Mouse (Mus musculus) right cerebral cortex, postnatal 25 days (tissue): ENCODE measurements around the gene Fam185a.

ENCODE experiments used
- DNase-seq: peaks from one replicate; pipeline ENCODE4 v3.0.0; 2022

The Fam185a gene

GRCm38 (mm10) chr5:21424614-21425602 lies at the start of gene Fam185a, which contains the start of gene Ccdc146:
Gene Fam185a, plus strand, starts transcription at chr5:21424958.
Gene Ccdc146, minus strand, starts transcription at chr5:21424677.
- DNase-seq: peak; percentile 91

- no peak for DNase-seq
Measured at GRCm38 (mm10) chr5:21376935-21377334, 47.8 kb upstream of the Fam185a start.

GRCm38 (mm10) chr5:21378397-21378796 lies 46.4 kb upstream of the Fam185a start:
- DNase-seq: no peak

DNA sequence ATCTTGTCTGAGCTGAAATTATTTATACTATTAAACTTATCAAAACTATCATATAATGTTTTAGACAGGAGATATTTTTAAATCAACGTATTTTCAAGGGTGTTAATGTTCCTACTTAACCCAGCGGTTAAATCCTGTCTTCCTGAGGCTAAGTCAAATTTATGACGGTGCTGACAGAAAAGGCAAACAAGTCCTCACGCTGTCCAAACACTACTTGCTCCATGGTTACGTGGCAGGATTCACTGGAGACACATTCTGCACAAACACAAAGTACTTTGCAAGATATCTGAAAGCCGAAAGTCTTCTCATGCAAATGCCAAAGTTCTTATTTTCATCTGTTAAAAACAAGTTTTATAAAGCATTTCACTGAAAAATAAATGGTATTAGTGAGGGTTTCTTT lies 42.8 kb upstream of the Fam185a start:
- no peak for DNase-seq

- no peak for DNase-seq
Measured at GRCm38 (mm10) chr5:21382678-21383077, 42.1 kb upstream of the Fam185a start.

DNA sequence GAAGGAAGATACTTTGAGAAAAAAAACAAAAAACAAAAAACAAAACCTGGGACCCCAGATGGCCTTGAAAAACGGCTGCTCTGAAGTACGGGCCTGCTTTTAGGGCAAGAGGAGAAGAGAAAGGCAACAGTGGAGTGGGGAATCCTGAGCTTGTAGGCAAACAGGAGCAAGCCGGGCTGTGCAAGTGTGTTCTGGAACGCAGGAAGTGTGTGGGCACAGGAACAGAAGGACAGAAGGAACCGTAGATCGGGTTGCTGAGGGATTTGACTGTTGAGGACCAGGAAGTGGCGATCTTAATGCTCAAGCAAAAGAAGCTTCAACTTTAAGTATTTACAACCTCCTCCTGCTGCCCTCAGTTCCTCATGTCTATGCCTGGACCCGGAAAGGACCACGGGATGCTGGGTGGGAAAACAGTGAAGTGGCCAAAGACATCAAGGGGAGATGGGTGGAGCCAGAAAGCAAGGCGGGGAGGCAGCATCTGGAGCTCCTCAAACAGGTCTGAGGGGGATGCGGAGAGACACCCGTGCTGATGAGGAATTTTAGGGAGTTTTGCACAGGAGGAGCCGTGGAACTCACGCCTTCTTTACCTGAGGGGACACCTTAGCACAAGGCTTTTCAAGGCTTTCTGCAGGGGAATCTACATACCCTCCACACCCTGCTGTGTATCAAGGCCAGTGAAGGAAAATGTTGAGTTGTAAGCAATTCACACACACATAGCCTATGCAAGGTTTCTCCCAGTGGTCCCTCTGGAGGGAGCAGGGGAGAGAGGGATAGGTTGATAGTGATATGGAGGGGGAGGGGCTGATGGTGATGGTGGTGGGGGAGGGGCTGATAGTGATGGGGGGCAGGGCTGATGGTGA lies 41.1 kb upstream of the Fam185a start:
- DNase-seq: no peak

DNA sequence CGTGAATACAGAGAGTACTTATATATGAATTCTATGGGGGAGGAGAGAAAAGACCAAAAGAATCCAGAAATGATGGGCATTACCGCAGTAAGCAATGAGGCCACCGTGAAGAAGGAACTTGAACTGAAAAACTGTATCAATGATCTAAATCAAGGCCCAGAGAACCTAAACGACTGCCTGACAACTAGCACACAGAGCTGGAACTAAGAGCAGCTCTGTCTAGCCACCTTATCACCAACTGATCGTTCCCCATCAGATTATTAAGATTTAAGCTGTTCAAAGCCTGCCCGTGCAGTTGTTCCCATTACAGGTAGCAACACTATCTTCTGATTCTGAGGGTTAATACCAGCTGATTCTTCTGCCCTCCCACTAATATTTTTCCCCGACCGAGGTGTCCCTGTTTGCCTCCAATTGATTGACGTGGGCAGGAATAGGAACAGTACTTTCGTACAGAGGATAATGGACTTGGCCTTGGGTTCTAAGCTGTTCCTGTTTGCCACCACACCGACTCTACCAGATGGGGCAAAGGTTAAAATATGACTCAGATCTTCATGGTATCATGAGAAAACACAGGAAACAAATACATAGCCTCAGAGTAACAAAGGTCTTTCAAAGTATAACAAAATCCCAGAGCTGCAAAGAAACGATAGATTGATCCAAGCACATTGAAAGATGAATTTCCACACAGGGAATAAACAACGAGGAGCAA lies 40.4 kb upstream of the Fam185a start:
- no peak for DNase-seq

GRCm38 (mm10) chr5:21384976-21385375 lies 39.8 kb upstream of the Fam185a start:
- no peak for DNase-seq

DNA sequence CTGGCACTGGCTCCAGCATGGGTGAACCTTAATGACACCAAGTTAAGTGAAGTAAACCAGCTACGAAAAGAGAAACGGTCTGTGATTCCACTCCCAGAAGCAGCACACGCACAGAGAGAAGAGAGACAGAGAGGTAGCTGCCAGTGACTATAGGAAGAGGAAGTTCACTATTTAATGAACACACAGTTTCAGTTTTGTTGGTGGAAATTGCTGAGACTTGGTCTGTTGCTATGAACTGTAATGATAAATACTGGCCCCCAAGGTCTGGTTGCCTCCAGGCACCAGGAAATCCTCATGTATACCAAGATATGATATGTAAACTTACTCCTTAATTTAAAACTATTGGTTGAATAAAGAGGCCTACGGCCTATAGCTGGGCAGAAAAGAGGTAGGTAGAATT lies 38.3 kb upstream of the Fam185a start:
- no peak for DNase-seq

DNA sequence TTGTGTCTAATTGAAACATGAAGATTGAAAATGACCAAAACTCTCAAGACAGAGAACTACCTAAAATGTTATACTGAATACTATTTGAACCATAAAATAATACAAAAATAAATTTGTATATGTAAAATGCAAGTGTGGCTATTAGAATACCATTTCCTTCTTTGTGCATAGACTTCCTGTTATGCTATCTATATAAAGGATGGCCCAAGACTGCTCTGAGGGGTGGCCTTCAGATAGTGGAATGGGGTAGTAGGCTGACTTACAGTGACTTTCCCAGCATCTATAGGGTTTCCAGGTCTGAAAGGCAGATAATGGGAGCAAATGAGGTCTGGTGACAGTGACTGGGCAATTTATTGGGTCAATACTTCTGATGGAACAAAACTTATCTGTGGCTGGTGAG lies 37.4 kb upstream of the Fam185a start:
- DNase-seq: no peak

GRCm38 (mm10) chr5:21388855-21389254 lies 35.9 kb upstream of the Fam185a start:
- DNase-seq: no peak

DNA sequence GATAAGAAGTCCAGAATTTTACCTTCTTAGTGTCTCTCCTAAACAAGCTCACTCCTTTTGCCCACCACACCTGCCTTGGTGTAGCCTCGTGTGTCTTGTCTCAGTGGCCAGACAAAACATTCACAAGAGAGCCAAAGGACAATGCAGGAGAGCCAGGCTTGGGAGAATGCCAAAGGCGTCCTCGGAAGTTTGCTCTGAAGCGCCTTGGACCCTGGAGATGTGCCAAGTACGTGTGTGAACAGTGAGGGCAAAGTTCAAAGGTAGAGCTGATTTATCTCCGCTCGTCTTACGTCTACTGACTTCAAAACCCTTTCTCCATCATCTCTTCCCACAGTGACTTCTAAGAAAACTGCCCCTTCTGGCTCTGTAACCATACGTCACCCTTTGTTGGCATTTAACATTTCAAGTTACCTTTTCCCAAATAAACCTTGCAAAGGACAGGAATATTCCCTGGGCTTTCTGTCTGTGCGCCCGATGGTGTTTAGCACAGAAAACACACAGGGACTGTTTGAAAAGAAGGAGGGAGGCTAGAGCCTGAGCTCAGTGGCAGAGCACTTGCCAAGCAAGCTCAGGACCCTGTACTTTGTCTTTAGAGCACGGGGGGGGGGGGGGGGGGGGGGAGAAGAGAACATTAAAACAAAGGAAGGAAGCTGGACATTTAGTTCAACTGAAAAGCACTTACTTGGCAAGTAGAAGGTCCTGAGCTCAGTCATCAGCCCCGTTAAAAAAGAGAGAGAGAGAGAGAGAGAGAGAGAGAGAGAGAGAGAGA lies 33.0 kb upstream of the Fam185a start:
- DNase-seq: no peak

- DNase-seq: no peak
Measured at GRCm38 (mm10) chr5:21394562-21394961, 30.2 kb upstream of the Fam185a start.

DNA sequence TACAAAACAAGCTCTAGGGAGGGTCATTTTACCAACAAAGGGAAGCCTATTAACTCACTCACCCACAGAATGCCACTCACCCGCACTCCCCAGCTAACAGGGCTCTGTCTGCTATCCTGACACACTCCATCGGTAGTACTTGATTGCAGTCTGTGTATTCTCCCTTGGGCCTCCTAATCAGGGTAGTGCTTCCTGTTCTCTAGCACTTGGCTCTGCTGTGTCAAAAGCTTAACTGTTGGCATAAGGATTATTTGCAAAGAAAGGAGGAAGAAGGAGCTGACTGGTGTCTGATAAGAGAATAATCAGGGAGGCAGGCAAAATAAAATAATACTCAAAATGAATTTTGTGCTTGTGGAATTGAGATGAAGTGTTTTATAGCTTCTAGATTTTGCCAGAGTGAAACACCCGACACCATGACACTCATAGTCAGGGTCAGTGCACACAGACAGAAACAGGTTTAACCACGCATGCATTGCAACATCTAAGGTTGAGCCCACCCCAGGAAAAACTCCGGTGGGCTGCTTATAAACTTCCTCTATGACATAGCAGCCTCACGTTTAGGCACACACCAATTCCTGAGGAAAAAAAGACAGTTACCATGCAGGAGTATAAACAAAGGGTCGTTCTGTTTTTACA lies 29.4 kb upstream of the Fam185a start:
- DNase-seq: no peak

DNA sequence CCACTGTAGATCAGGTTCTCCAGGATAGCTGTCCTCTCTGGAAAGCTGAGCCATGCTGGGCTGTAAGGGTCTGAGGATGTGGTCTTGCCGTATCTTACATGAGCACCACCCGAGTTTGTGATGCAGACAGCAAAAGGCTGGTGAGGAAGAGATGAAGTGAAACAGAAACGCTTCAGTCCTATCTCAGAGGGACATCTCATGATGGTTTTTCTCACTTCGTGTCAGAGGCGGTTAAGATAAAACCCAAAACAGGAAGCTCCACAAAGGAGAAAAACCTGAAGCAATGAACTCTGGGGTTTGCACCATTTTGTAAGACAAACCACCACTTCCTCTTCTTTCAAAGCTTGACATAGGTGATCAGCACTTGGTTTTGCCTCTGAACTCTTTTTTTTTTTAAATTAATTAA lies 13.5 kb upstream of the Fam185a start:
- no peak for DNase-seq

DNA sequence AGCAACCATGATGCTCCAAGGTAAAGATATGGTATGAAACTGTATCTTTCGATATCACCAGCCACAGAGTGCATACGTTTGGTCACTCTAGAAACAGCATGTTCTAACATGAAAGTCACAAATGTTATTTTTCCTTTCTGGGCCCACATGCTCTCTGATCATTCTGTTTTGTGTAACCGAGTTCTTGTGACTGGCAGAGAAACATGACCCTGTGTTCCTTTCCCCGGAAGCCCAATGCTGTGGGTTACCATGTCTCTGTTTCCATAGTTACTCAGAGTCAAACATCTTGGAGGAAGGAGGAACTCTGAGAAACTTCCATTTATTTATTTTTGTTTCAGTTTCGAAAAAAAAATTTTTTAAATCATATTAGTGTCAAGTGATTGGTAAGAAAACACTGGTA lies 12.7 kb upstream of the Fam185a start:
- DNase-seq: no peak

- no peak for DNase-seq
Measured at GRCm38 (mm10) chr5:21413322-21413721, 11.4 kb upstream of the Fam185a start.

- DNase-seq: no peak
Measured at GRCm38 (mm10) chr5:21414116-21414820, 10.5 kb upstream of the Fam185a start.

- no peak for DNase-seq
Measured at GRCm38 (mm10) chr5:21418613-21419012, 6.1 kb upstream of the Fam185a start.

DNA sequence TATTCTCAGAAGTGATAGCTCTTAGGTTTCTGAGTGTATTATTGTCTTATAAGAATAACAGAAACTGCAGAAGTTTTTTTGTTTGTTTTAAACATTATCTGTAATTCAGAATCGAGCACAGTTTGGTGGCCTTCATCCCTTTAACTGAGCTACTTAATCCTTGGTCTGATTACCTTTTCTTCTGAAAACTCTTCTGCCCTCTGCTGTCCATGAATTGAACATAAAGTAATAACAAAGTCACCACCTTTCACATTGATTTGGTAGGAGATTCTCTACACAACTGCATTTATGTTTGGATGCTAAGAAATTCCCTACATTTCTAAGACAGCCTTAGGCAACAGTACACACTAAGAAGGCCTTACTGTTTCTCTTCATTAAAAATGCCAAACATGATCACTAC lies 4.1 kb upstream of the Fam185a start:
- DNase-seq: no peak

- no peak for DNase-seq
Measured at GRCm38 (mm10) chr5:21426666-21427065, 1.9 kb downstream of the Fam185a start.
